Mouse (Mus musculus) embryonic facial prominence, embryonic 11.5 days (tissue): ENCODE data around the gene Uvrag. TPM values are rescaled to one million over a fixed set of nuclear protein-coding genes. Genes with fewer than 3 reads are reported as not detected.

Experiments
- ATAC-seq: fragments of 200-750 bp; cut with Nextera tagmentation; replicated peaks from 2 replicates; pipeline ENCODE4 v1.8.0; 2017; ENCODE audit warnings: low read depth; ENCODE audit not compliant: insufficient number of reproducible peaks, low FRiP score, low TSS enrichment
- DNase-seq: peaks from one replicate; pipeline ENCODE4 v3.0.0-alpha.2; 2015; ENCODE audit warnings: low spot score
- H3K27ac ChIP-seq: fragments of 300-500 bp; sonication (generic); replicated peaks from 2 replicates; pipeline ENCODE4 v1.5.1; 2014; ENCODE audit warnings: mild to moderate bottlenecking, low read depth, low read length, control low read depth
- H3K27me3 ChIP-seq: fragments of 300-500 bp; sonication (generic); 2 replicates; pipeline ENCODE4 v1.6.1; 2014; ENCODE audit warnings: mild to moderate bottlenecking, low read length, moderate library complexity, mixed read lengths; ENCODE audit not compliant: control insufficient read depth, insufficient read depth
- H3K36me3 ChIP-seq: fragments of 300-500 bp; sonication (generic); replicated peaks from 2 replicates; pipeline ENCODE4 v1.6.1; 2014; ENCODE audit warnings: low read depth, mild to moderate bottlenecking, low read length, moderate library complexity, mixed read lengths; ENCODE audit not compliant: control insufficient read depth, insufficient read depth
- H3K4me1 ChIP-seq: fragments of 300-500 bp; sonication (generic); 2 replicates; pipeline ENCODE4 v1.6.1; 2014; ENCODE audit warnings: low read length, mixed read lengths; ENCODE audit not compliant: control insufficient read depth, insufficient read depth
- H3K4me2 ChIP-seq: fragments of 300-500 bp; sonication (generic); 2 replicates; pipeline ENCODE4 v1.6.1; 2014; ENCODE audit warnings: low read depth, mild to moderate bottlenecking, control low read depth, low read length, moderate library complexity
- H3K4me3 ChIP-seq: fragments of 300-500 bp; sonication (generic); 2 replicates; pipeline ENCODE4 v1.5.1; 2014; ENCODE audit warnings: low read depth, low read length, control low read depth
- H3K9ac ChIP-seq: fragments of 300-500 bp; sonication (generic); replicated peaks from 2 replicates; pipeline ENCODE4 v1.6.1; 2014; ENCODE audit warnings: mild to moderate bottlenecking, control low read depth, low read length
- H3K9me3 ChIP-seq: fragments of 300-500 bp; sonication (generic); replicated peaks from 2 replicates; pipeline ENCODE4 v1.6.1; 2016; ENCODE audit warnings: mild to moderate bottlenecking, low read length, inconsistent platforms, mixed read lengths; ENCODE audit not compliant: control insufficient read depth
- WGBS: fragments of 180-500 bp; shearing (Covaris S2); extraction: QIAGEN DNeasy Blood & Tissue Kit; methylation state at CpG from one replicate; pipeline ENCODE4 v1.1.7; 2014; 5-methylcytosine and 5-hydroxymethylcytosine counted together
- polyA plus RNA-seq: library from polyadenylated mRNA; unstranded; fragments of >200 nt; fragmentation: Nextera tagmentation; extraction: Ambion mirVana; gene quantifications from 2 replicates; pipeline ENCODE4 v1.2.1, GENCODE M21; 2014

Gene Uvrag
- polyA plus RNA-seq, 1 experiment from 2014 or later = 15.5 TPM

DNA sequence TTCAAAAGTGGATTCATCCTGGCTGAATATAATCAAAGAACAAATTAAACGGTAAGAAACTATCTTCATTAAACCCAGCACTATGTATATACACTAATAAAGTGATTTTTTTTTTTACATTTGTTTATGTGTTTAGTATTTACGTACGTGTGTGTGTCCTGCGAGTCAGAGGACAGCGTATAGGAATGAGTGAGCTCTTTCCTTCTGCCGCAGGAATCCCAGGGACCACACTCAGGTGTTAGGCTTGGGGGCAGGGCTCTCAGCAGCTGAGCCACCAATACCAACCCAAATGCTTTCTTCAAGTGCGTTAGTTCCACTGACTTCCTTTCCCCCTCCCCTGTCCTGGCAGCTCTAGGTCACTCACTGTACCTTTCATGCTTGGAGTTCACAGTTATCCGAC is 125.0 kb downstream of the Uvrag start:
- H3K4me2 ChIP-seq = no peak overlapping the region
- no peak overlapping the region for H3K9ac ChIP-seq
- no peaks in the 10 kb centered on the region for H3K4me1 ChIP-seq
- no peaks in the 10 kb centered on the region for H3K27me3 ChIP-seq
- no peaks in the 10 kb centered on the region for H3K36me3 ChIP-seq
- DNase-seq (no peak), ATAC-seq (no peak)
- no peak overlapping the region for H3K4me3 ChIP-seq
- WGBS = 72% methylated on average over 8 of the region's 8 CpGs
- no peaks in the 10 kb centered on the region for H3K9me3 ChIP-seq
- no peak overlapping the region for H3K27ac ChIP-seq

DNA sequence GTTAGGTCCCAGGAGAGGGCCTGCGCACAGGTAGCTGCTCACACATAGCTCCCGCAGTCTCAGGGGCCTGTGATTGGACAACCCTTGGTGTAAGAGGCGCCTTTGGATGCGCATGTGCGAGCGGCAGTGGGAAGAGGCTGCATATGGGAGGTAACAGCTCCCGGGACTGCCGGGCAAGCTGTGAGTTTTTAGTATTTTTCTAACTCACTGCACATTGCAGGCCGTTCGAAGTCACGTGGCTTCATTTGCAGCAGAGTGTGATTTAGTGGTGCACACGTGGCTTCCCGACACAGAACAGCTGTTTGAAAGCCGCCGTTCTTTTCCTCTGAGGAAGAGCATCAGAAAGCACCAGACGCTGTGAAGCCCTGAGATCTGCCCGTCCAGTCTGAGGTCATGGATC is 125.5 kb downstream of the Uvrag start:
- WGBS = 78% methylated on average over 17 of the region's 17 CpGs
- H3K36me3 ChIP-seq = no peaks in the 10 kb centered on the region
- DNase-seq = no peak
- H3K4me2 ChIP-seq = no peak overlapping the region
- H3K9me3 ChIP-seq = no peaks in the 10 kb centered on the region
- no peaks in the 10 kb centered on the region for H3K27me3 ChIP-seq
- no peak overlapping the region for H3K9ac ChIP-seq
- H3K4me3 ChIP-seq = no peak overlapping the region
- no peak for ATAC-seq
- H3K4me1 ChIP-seq = no peaks in the 10 kb centered on the region
- H3K27ac ChIP-seq = no peak overlapping the region

DNA sequence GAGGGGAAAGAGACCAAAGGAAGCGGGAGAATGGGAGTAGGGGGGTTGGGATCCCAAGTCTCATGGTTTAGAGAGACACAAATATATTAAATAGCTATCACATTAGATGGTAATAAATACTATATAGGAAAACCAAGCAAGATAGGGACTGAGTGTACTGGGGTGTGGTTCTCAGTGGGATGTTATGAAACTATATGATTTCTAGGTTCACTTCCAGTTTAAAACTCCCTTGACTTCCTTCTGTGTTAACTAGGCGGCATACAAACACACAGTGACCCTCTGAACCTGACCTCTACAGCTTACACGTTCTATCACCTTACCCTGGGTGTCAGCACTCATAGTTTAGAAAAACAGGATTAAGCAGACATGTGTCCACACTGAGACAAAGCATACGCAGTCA is 126.3 kb downstream of the Uvrag start:
- Histone ChIP-seq H3K9me3 (no peaks in the 10 kb centered on the region), H3K4me2 (no peak overlapping the region), H3K36me3 (no peaks in the 10 kb centered on the region), H3K27me3 (no peaks in the 10 kb centered on the region), H3K9ac (no peak overlapping the region), H3K27ac (no peak overlapping the region), H3K4me3 (no peak overlapping the region), H3K4me1 (no peaks in the 10 kb centered on the region)
- no peak for ATAC-seq
- WGBS = 60% methylated on average over 4 of the region's 4 CpGs
- no peak for DNase-seq

DNA sequence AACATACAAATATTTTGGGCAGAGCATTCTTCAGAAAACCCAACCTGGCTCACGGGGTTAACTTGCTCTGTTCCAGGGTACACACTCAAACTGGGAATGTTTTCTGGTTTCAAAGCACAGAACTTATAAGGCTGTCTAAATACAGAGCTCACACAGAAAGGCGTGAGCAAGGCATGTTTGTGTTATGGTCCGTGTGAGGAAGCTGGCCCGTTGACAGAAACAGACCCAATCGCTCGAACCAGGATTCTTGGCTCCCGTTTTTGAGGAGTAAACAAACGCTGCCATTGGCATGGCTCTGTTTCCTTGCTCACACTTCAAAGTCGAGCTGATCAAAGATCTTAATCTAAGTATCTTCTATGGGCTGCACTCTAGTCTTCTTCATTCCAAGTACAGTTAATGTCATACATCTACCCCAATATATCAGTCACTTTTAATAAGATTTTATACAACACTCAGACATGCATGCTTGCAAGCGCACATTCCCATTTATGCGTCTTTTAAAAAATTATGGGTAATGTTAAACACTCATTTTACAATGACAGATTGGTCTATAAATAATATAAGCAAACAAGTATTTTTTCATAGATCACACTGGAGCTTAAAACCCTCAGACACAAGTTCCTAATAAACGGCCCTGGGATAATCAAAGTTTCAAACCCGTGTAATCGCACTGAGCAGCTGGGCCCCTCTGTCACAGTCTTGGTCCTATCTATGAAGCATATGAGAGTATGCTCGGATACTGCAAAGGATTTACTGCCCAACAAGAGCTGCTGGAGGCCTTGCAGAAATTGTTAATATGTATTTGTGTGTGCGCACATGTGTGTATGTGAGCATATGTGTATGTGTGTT is 133.2 kb downstream of the Uvrag start:
- DNase-seq (no peak), ATAC-seq (no peak)
- H3K4me3 ChIP-seq = no peak overlapping the region
- H3K4me2 ChIP-seq = no peak overlapping the region
- H3K9me3 ChIP-seq = no peaks in the 10 kb centered on the region
- H3K27me3 ChIP-seq = no peaks in the 10 kb centered on the region
- 87% methylated on average over 16 of the region's 16 CpGs for WGBS
- no peaks in the 10 kb centered on the region for H3K36me3 ChIP-seq
- no peaks in the 10 kb centered on the region for H3K4me1 ChIP-seq
- H3K9ac ChIP-seq = no peak overlapping the region
- H3K27ac ChIP-seq = no peak overlapping the region

DNA sequence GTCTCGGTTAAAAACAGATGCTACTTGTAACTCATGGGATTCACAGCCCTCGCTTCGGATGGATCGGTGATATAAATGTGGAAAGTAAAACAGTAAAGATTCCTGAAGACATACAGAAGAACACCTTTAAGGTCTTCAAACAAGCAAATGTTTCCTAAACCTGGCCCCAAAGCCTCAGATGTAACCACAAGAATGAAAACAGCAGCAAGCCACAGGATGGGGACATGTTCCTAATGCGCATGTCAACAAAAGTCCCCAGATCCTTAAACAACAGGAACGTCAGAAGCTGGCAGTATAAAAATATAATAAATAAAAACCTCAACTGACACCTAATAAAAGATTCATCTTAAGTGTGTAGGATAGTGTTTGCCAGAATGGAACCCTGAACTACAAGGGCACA is 137.7 kb downstream of the Uvrag start:
- no peak overlapping the region for H3K27ac ChIP-seq
- no peaks in the 10 kb centered on the region for H3K9me3 ChIP-seq
- H3K4me3 ChIP-seq = no peak overlapping the region
- no peaks in the 10 kb centered on the region for H3K4me1 ChIP-seq
- no peak overlapping the region for H3K9ac ChIP-seq
- DNase-seq (no peak), ATAC-seq (no peak)
- H3K4me2 ChIP-seq = no peak overlapping the region
- no peaks in the 10 kb centered on the region for H3K36me3 ChIP-seq
- WGBS = 92% methylated on average over 6 of the region's 6 CpGs
- H3K27me3 ChIP-seq = no peaks in the 10 kb centered on the region

DNA sequence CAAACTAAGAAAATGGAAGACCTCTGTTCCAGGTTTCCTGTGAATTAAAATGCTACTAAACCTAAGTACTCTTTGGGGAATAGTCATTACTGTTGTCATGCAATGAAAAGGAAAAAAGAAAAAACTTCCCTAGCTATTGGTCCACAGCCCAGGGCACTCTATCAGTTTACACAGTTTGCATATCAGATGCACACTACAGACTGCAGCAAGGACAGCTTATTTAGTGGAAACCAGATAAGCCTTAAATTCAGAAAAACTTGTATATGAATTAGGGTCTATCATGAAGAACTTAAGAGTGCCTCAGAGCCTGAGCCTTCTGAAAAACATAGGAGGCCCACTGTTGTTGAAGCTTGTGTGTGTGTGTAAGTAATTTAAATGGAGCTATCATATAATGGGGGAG is 142.2 kb downstream of the Uvrag start:
- ATAC-seq = no peak

DNA sequence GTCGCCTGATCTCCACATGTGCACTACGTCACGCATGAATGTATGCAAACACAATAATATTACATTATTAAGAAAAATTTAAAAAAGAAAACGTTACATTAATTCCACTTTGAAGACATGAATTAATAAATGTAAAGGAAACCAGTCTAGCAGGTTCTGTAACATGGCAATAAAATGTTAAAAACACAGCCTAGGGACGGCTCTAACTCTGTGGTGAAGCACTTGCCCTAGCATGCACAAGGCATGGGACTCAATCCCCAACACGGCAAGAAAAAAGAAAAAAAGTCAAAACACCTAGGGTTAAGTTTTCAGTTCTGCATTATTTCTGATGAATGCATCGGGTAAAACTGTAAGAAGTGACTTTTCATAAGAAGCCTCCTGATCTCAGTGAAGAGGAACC is 143.2 kb downstream of the Uvrag start:
- no peaks in the 10 kb centered on the region for H3K36me3 ChIP-seq
- H3K9me3 ChIP-seq = no peaks in the 10 kb centered on the region
- WGBS = 84% methylated on average over 7 of the region's 7 CpGs
- H3K27me3 ChIP-seq = no peaks in the 10 kb centered on the region
- H3K4me1 ChIP-seq = no peaks in the 10 kb centered on the region
- no peak overlapping the region for H3K27ac ChIP-seq
- no peak overlapping the region for H3K4me3 ChIP-seq
- H3K4me2 ChIP-seq = no peak overlapping the region
- ATAC-seq (no peak), DNase-seq (no peak)
- H3K9ac ChIP-seq = no peak overlapping the region

More for the DNA sequence above, 142.2 kb downstream of the Uvrag start:
- Histone ChIP-seq H3K9ac (no peak overlapping the region), H3K36me3 (no peaks in the 10 kb centered on the region), H3K27ac (no peak overlapping the region), H3K9me3 (no peaks in the 10 kb centered on the region), H3K4me1 (no peaks in the 10 kb centered on the region), H3K27me3 (no peaks in the 10 kb centered on the region), H3K4me3 (no peak overlapping the region), H3K4me2 (no peak overlapping the region)
- DNase-seq = no peak

DNA sequence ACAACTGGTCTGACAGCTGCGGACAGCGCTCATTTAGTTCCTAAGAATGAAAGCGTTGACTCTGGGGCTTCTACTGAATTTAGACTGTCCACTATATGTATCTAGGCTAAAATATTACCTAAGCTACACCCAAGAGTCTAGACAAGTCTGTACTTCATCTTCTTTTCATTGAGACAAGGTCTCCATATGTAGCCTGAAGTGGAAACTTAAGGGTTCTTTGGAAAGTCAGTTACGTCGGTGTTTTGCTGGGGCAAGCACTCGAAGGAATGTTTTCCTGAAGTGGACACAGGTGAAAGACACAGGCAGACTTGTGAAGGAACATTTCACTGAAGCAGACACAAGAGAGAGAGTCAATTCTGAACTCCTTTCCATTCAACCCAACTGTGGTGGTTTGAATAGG is 144.2 kb downstream of the Uvrag start:
- Histone ChIP-seq H3K9ac (no peak overlapping the region), H3K9me3 (no peaks in the 10 kb centered on the region), H3K36me3 (no peaks in the 10 kb centered on the region), H3K4me2 (no peak overlapping the region), H3K27me3 (no peaks in the 10 kb centered on the region), H3K27ac (no peak overlapping the region), H3K4me1 (no peaks in the 10 kb centered on the region), H3K4me3 (no peak overlapping the region)
- ATAC-seq = no peak
- DNase-seq = no peak
- WGBS = 94% methylated on average over 6 of the region's 6 CpGs
